Mouse (Mus musculus) limb, embryonic 12.5 days (tissue): ENCODE measurements around the gene Ucn. TPM values are rescaled to one million over a fixed set of nuclear protein-coding genes. Genes with fewer than 3 reads are reported as not detected.

ENCODE experiments used
- polyA plus RNA-seq: library from polyadenylated mRNA; unstranded; fragments of >200 nt; fragmentation: Nextera tagmentation; extraction: Ambion mirVana; gene quantifications from 2 replicates; pipeline ENCODE4 v1.2.1, GENCODE M21; 2016

The Ucn gene
- polyA plus RNA-seq, 1 experiment from 2014 or later = not detected

Other genes starting within 250 kb of the Ucn start
- gene Ost4, start 231.0 kb downstream of the Ucn start, polyA plus RNA-seq = 351 and 355 TPM in 2 replicates
- gene Emilin1, start 225.4 kb downstream of the Ucn start, polyA plus RNA-seq = 221 and 225 TPM in 2 replicates
- 11.7 and 14.6 TPM in 2 replicates for gene Khk, start 217.4 kb downstream of the Ucn start, polyA plus RNA-seq
- gene Cgref1, start 193.2 kb downstream of the Ucn start, polyA plus RNA-seq = 4.1 and 4.4 TPM in 2 replicates
- gene Preb, start 178.5 kb downstream of the Ucn start, polyA plus RNA-seq = 132 and 133 TPM in 2 replicates
- not detected in 2 replicates for gene Tcf23, start 170.2 kb downstream of the Ucn start, polyA plus RNA-seq
- 105 and 107 TPM in 2 replicates for gene Atraid, start 90.5 kb downstream of the Ucn start, polyA plus RNA-seq
- 11.0 and 12.5 TPM in 2 replicates for gene Slc5a6, start 89.9 kb downstream of the Ucn start, polyA plus RNA-seq
- gene Cad, start 84.0 kb downstream of the Ucn start, polyA plus RNA-seq = 48.0 and 50.9 TPM in 2 replicates
- not detected in 2 replicates for gene Dnajc5g, start 32.5 kb downstream of the Ucn start, polyA plus RNA-seq
- 0.13 and 0.21 TPM in 2 replicates for gene Slc30a3, start 30.6 kb downstream of the Ucn start, polyA plus RNA-seq
- 2.1 and 3.6 TPM in 2 replicates for gene Trim54, start 22.1 kb downstream of the Ucn start, polyA plus RNA-seq
- gene Mpv17, start 15.4 kb upstream of the Ucn start, polyA plus RNA-seq = 59.4 and 63.0 TPM in 2 replicates
- 0.80 and 1.5 TPM in 2 replicates for gene Gm29609, start 41.1 kb upstream of the Ucn start, polyA plus RNA-seq
- gene Gtf3c2, start 41.3 kb upstream of the Ucn start, polyA plus RNA-seq = 101 and 108 TPM in 2 replicates
- 149 and 153 TPM in 2 replicates for gene Snx17, start 54.4 kb upstream of the Ucn start, polyA plus RNA-seq
- gene Eif2b4, start 54.6 kb upstream of the Ucn start, polyA plus RNA-seq = 69.3 and 76.1 TPM in 2 replicates
- gene Zfp513, start 63.5 kb upstream of the Ucn start, polyA plus RNA-seq = 16.7 and 19.3 TPM in 2 replicates
- gene Ppm1g, start 81.9 kb upstream of the Ucn start, polyA plus RNA-seq = 146 and 153 TPM in 2 replicates
- 128 and 138 TPM in 2 replicates for gene Nrbp1, start 102.0 kb upstream of the Ucn start, polyA plus RNA-seq
- gene Gm9970, start 102.4 kb upstream of the Ucn start, polyA plus RNA-seq = 0.84 TPM in 1 of 2 replicates, not detected in the other
- gene Krtcap3, start 112.9 kb upstream of the Ucn start, polyA plus RNA-seq = 24.4 and 26.3 TPM in 2 replicates
- 55.3 and 55.4 TPM in 2 replicates for gene Ift172, start 152.3 kb upstream of the Ucn start, polyA plus RNA-seq
- gene Fndc4, start 157.3 kb upstream of the Ucn start, polyA plus RNA-seq = 86.3 and 87.3 TPM in 2 replicates
- gene Gckr, start 158.6 kb upstream of the Ucn start, polyA plus RNA-seq = 0.45 and 0.74 TPM in 2 replicates